Comparison of ENCODE assay signal across 23 mouse cellular contexts in the genomic region with DNA sequence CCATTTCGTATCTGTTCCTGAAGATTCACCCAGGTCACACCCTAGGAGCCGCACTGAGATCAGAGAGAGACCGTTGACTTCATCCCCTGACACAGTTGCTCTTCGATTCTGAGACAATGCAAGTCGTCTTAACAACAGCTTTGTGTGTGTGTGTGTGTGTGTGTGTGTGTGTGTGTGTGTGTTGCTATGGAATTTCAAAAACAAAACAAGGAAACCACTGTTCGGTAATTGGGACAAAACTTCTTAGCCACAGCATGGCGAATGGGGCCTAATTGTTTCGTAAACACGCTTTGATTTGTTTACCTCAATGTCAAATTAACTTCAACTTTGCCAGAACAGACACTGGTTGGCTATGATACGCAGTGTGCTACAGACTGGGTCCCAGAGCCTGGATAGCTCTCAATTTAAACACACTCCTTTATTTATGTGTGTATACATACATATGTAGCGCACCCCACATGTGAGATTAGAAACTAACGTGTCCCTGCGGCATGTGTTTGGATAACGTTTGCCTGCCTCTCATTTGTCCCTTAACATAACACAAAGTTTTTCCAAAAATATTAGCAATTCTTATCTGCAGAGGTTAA.
DNase-seq lines count a peak whose midpoint lies in the region; ATAC-seq and TF ChIP-seq lines count a peak whose summit lies in the region.
"Had no signal": no experiment of that assay in that cellular context is flagged by ENCODE, and none has a peak within 500 bp of the region (broad histone marks: within the 10 kb centered on the region; RNA-seq: fewer than 3 reads in every experiment).

No protein-coding gene starts in this region.

- H3K36me3 ChIP-seq in heart, embryonic 11.5 days (ENCODE audit: control insufficient read depth, insufficient read depth, low read length): no peaks in the 10 kb centered on the region
- H3K36me3 ChIP-seq in lung, embryonic 14.5 days (ENCODE audit: insufficient read depth): no peaks in the 10 kb centered on the region
- H3K36me3 ChIP-seq in forebrain, embryonic 12.5 days (replicated peaks): no peaks in the 10 kb centered on the region
- H3K36me3 ChIP-seq: embryonic facial prominence, embryonic 12.5 days; forebrain, embryonic 15.5 days; heart, embryonic 12.5 days; limb, embryonic 10.5 days had no signal

- no peak overlapping the region for H3K4me3 ChIP-seq in heart, embryonic 11.5 days (ENCODE audit: low read depth, low read length)
- H3K4me3 ChIP-seq in lung, embryonic 14.5 days (ENCODE audit: low read depth, low read length): no peak overlapping the region
- H3K4me3 ChIP-seq in lung, adult 2 months (replicated peaks; ENCODE audit: extremely low read depth, low read depth, low read length): no peak overlapping the region
- H3K4me3 ChIP-seq in forebrain, embryonic 12.5 days (replicated peaks): no peak overlapping the region
- H3K4me3 ChIP-seq: embryonic facial prominence, embryonic 12.5 days; forebrain, embryonic 15.5 days; heart, embryonic 12.5 days; limb, embryonic 10.5 days had no signal

- peaks cover 5% of the 10 kb centered on the region; the same call in 1 of the 2 replicates for H3K4me1 ChIP-seq in heart, embryonic 11.5 days (ENCODE audit: control insufficient read depth, insufficient read depth, low read length)
- H3K4me1 ChIP-seq in lung, embryonic 14.5 days (ENCODE audit: insufficient read depth): peaks cover 11% of the 10 kb centered on the region
- H3K4me1 ChIP-seq in lung, adult 2 months (ENCODE audit: control insufficient read depth, insufficient read depth, low read length): peaks cover 4% of the 10 kb centered on the region; the same call in 1 of the 2 replicates
- peaks cover 7% of the 10 kb centered on the region; the same call in 1 of the 2 replicates for H3K4me1 ChIP-seq in forebrain, embryonic 12.5 days
- H3K4me1 ChIP-seq: embryonic facial prominence, embryonic 12.5 days; forebrain, embryonic 15.5 days had no signal

- H3K27ac ChIP-seq in heart, embryonic 11.5 days (ENCODE audit: low read depth, low read length): no peak overlapping the region
- H3K27ac ChIP-seq in lung, embryonic 14.5 days (ENCODE audit: low read depth): 0 out of 2 replicates have a peak overlapping the region, but pooled peaks have one; percentile 30
- H3K27ac ChIP-seq in forebrain, embryonic 12.5 days: no peak overlapping the region
- H3K27ac ChIP-seq: embryonic facial prominence, embryonic 12.5 days; forebrain, embryonic 15.5 days; limb, embryonic 10.5 days had no signal

- no peak for ATAC-seq in heart, embryonic 11.5 days (replicated peaks; ENCODE audit: insufficient number of reproducible peaks, low FRiP score, low TSS enrichment)
- ATAC-seq in lung, embryonic 14.5 days (ENCODE audit: insufficient read depth): peak; percentile 84
- no peak for ATAC-seq in forebrain, embryonic 12.5 days (ENCODE audit: low FRiP score)
- no peak for ATAC-seq in frontal cortex, adult (ENCODE audit: low TSS enrichment)
- ATAC-seq: forebrain, embryonic 15.5 days; liver, postnatal 0 days had no signal

- H3K4me2 ChIP-seq in heart, embryonic 11.5 days: peak overlapping the region; percentile 19; the same call in 1 of the 2 replicates
- H3K4me2 ChIP-seq in lung, embryonic 14.5 days: peak overlapping the region; percentile 29; the same call in 1 of the 2 replicates
- no peak overlapping the region for H3K4me2 ChIP-seq in forebrain, embryonic 12.5 days
- H3K4me2 ChIP-seq: embryonic facial prominence, embryonic 12.5 days; forebrain, embryonic 15.5 days; heart, embryonic 12.5 days had no signal

- intact Hi-C loops in heart, postnatal 25 days (cut with DNase I): no loop called here

- no peaks in the 10 kb centered on the region for H3K9me3 ChIP-seq in heart, embryonic 11.5 days (replicated peaks; ENCODE audit: control insufficient read depth, low read length)
- no peaks in the 10 kb centered on the region for H3K9me3 ChIP-seq in lung, embryonic 14.5 days (ENCODE audit: low read depth, low read length)
- H3K9me3 ChIP-seq in forebrain, embryonic 12.5 days: no peaks in the 10 kb centered on the region
- H3K9me3 ChIP-seq: embryonic facial prominence, embryonic 12.5 days; forebrain, embryonic 15.5 days; limb, embryonic 10.5 days had no signal

- H3K9ac ChIP-seq in heart, embryonic 11.5 days (ENCODE audit: low read depth, low read length): no peak overlapping the region
- no peak overlapping the region for H3K9ac ChIP-seq in lung, embryonic 14.5 days
- H3K9ac ChIP-seq in forebrain, embryonic 12.5 days: no peak overlapping the region
- H3K9ac ChIP-seq: embryonic facial prominence, embryonic 12.5 days; forebrain, embryonic 15.5 days; heart, embryonic 12.5 days; liver, postnatal 0 days had no signal

- WGBS in heart, embryonic 11.5 days (ENCODE audit: insufficient replicate concordance): 52% methylated on average over 14 of the region's 14 CpGs
- 27% methylated on average over 14 of the region's 14 CpGs for WGBS in lung, embryonic 14.5 days
- 38% methylated on average over 14 of the region's 14 CpGs for WGBS in lung, adult 2 months
- WGBS in forebrain, embryonic 12.5 days: 64% methylated on average over 14 of the region's 14 CpGs

- DNase-seq in heart, postnatal 25 days (ENCODE audit: low spot score): no peak
- DNase-seq in lung, embryonic 14.5 days: peak; percentile 64
- DNase-seq in lung, adult 2 months: no peak
- DNase-seq in lung, postnatal 10 days: peak; percentile 69
- no peak for DNase-seq in right cerebral cortex, adult 2 months (ENCODE audit: low spot score in 2 of 2)
- DNase-seq: adrenal gland, postnatal 25 days; cerebellum, adult 11-12 months; cerebellum, postnatal 36 days; gastrocnemius, postnatal 36 days; heart, postnatal 36 days; kidney, adult 18-20 months; kidney, postnatal 36 days; liver, postnatal 0 days; right cerebral cortex, adult 18-20 months; thymus, postnatal 4 days had no signal

- TF ChIP-seq CTCF in lung, embryonic 14.5 days (IDR thresholded peaks at IDR 0.05; ENCODE audit: low read depth): no peak
- no peak for TF ChIP-seq CTCF in lung, adult 2 months (IDR thresholded peaks at IDR 0.05; ENCODE audit: insufficient read depth, low read length)

- no peaks in the 10 kb centered on the region for H3K27me3 ChIP-seq in heart, embryonic 11.5 days (ENCODE audit: control insufficient read depth, insufficient read depth, low read length)
- no peaks in the 10 kb centered on the region for H3K27me3 ChIP-seq in lung, embryonic 14.5 days (ENCODE audit: insufficient read depth, low read length)
- no peaks in the 10 kb centered on the region for H3K27me3 ChIP-seq in forebrain, embryonic 12.5 days
- H3K27me3 ChIP-seq: CH12.LX; embryonic facial prominence, embryonic 12.5 days; forebrain, embryonic 15.5 days; heart, embryonic 12.5 days had no signal

- no peak for TF ChIP-seq POLR2A in lung, adult 2 months (IDR thresholded peaks at IDR 0.05; ENCODE audit: borderline replicate concordance, extremely low read depth, low read depth, low read length)

Comparison
In these comparisons a context has a peak if more than half of its experiments do, and no peak if none do; other contexts are left out.
1. DNase-seq: peak in lung, embryonic 14.5 days (single experiment) and lung, postnatal 10 days (single experiment); none in heart, postnatal 25 days (single experiment), lung, adult 2 months (single experiment) and right cerebral cortex, adult 2 months (0 of 2).